Mouse (Mus musculus) testis, adult 2 months (tissue): Measurements from ENCODE around the gene Trappc4.

Experiments
- CTCF ChIP-seq: fragments of 200-500 bp; IDR thresholded peaks from 2 replicates; pipeline ENCODE4 v1.5.1; 2012; ENCODE audit warnings: low read depth, mild to moderate bottlenecking, inconsistent platforms, low read length, moderate library complexity; ENCODE audit not compliant: control insufficient read depth, insufficient read depth, insufficient replicate concordance
- POLR2A ChIP-seq: fragments of 200-500 bp; IDR thresholded peaks from 2 replicates; pipeline ENCODE4 v1.6.1; 2012; ENCODE audit warnings: low read depth, mild to moderate bottlenecking, inconsistent platforms, low read length, moderate library complexity; ENCODE audit not compliant: control insufficient read depth

- TF ChIP-seq POLR2A (no peak), CTCF (no peak)
These were observed 25.3 kb upstream of the Trappc4 start for GRCm38 (mm10) chr9:44432577-44433185.
